Mouse (Mus musculus): ENCODE data around the gene Olfr739. TPM values are rescaled to one million over a fixed set of nuclear protein-coding genes. Genes with fewer than 3 reads are reported as not detected.

Gene Olfr739
- not detected for total RNA-seq (2021)
- long read RNA-seq, experiment 1 = 0 reads
- long read RNA-seq, experiment 2 = 0 reads

DNA sequence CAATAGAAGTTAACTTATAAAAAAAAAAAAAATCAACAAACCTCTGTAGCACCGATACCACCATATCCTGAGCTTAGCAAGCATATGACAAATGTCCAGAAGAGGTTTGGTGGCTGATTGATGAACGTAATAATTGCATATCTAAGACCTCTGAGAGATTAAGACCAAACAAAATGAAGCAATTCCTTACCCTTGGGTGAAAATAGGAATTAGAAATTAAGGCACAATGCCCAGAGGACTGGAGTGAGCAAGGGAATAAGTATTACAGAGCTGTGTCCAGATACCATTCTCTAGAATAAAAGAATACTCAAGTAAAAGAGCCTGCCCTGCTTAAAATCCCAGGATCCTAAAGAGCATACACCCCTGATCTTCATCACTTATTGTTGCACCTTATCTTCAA, at the start of gene Olfr739:
Olfr739 (plus strand) TSS at position 301 of the 400 bp plus-strand sequence.
- H3K4me3 ChIP-seq = no peak within 1 kb of the TSS
- intact Hi-C loops (cut with DNase I) = no loop called here
- H3K27ac ChIP-seq = no peak within 1 kb of the TSS
- no peak for DNase-seq (ENCODE audit: extremely low spot score in 1 of 2, low spot score in 2 of 2)
- TF ChIP-seq CTCF (IDR thresholded peaks at IDR 0.05) = no peak

DNA sequence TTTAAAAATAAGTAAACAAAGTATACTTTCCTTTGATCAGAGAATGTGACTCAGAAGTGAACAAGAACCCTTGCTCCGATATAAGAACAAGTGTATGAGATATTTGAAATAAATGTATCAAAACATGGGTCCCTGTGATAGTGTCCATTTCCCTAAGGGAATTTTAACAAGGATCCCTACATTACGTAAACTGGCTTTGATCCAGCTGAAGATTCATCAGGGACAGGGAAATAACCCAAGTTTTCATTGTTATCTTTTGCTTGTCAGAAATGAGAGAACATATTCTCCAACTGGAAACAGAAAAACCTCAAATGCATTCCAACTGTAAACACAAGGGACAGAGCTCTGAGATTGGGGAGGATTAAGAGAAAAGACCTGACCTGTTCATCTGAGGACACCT, 37.6 kb upstream of the Olfr739 start, which contains the start of gene Olfr736:
Olfr736 (plus strand) TSS at position 301 of the 400 bp plus-strand sequence.
- H3K27ac ChIP-seq = no peak within 1 kb of the TSS
- no peak within 1 kb of the TSS for H3K4me3 ChIP-seq
- intact Hi-C loops (cut with DNase I) = no loop called here
- no peak for DNase-seq (ENCODE audit: extremely low spot score in 1 of 2, low spot score in 2 of 2)
- TF ChIP-seq CTCF (IDR thresholded peaks at IDR 0.05) = no peak

DNA sequence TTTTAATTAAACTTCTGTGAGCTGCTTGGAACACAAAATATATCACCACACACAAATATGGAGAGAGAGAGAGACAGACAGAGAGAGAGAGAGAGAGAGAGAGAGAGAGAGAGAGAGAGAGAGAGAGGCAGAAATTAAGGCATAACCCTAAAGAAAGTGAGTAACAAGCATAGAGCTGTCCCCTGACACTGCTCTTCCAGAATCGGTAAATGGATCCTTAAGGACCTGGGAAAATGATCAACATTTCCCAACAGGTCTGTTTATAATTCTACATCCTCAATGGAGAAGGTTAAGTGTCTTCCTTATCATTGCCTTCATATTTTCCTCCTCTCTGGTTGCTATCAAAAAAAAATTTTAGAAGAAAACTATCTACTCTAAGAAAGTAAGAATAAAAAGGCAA, 11.2 kb upstream of the Olfr739 start, which contains the start of gene Olfr738:
Olfr738 (plus strand) TSS at position 301 of the 400 bp plus-strand sequence.
- Histone ChIP-seq H3K27ac (no peak within 1 kb of the TSS), H3K4me3 (no peak within 1 kb of the TSS)
- DNase-seq (ENCODE audit: extremely low spot score in 1 of 2, low spot score in 2 of 2) = no peak
- no peak for TF ChIP-seq CTCF (IDR thresholded peaks at IDR 0.05)
- intact Hi-C loops (cut with DNase I) = no loop called here

DNA sequence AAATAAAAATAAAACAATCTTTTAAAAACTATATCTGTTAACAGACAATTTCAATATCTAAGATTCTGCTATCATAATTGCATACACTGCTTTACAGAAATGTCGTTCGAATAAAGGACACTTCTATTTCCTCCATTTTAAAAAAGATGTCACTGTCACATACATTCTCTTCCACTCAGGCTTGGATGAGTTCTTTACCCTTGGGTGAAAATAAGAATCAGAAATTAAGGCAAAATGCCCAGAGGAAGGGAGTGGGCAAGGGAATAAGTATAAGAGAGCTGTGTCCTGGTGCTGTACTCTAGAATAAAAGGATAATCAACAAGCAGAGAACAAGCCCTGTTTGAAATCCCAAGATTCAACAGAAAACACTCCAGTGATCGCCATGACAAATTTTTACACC, 26.8 kb downstream of the Olfr739 start, which contains the start of gene Olfr740:
Olfr740 (plus strand) TSS at position 301 of the 400 bp plus-strand sequence.
- intact Hi-C loops (cut with DNase I) = no loop called here
- no peak for DNase-seq (ENCODE audit: extremely low spot score in 1 of 2, low spot score in 2 of 2)

DNA sequence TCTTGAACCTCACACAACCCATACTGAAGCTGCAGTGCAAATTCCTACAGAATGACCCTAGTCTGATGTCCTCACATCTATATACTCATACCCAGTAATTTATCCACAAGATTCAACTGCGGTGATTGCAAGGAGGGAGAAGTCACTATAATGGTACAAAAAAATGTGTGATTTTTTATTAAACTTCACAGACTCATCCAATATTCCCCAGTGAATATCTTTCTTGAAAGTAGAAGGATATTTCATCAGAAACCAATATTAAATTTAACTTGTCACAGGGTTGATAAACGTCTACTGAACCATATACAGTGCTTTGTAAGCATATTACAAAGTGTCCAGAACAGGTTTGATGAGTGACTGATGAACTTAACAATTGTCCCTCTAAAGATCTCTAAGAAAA, 54.0 kb downstream of the Olfr739 start, which contains the start of gene Olfr741:
Olfr741 (plus strand) TSS at position 301 of the 400 bp plus-strand sequence.
- H3K27ac ChIP-seq = no peak within 1 kb of the TSS
- intact Hi-C loops (cut with DNase I) = no loop called here
- H3K4me3 ChIP-seq = no peak within 1 kb of the TSS
- TF ChIP-seq CTCF (IDR thresholded peaks at IDR 0.05) = no peak
- DNase-seq (ENCODE audit: extremely low spot score in 1 of 2, low spot score in 2 of 2) = no peak

More for the DNA sequence above, 26.8 kb downstream of the Olfr739 start, which contains the start of gene Olfr740:
- Histone ChIP-seq H3K27ac (no peak within 1 kb of the TSS), H3K4me3 (no peak within 1 kb of the TSS)
- TF ChIP-seq CTCF (IDR thresholded peaks at IDR 0.05) = no peak

Other genes starting within 250 kb of the Olfr739 start
- gene Olfr730, start 230.4 kb upstream of the Olfr739 start, total RNA-seq (2021) = not detected
- not detected for gene Olfr731, start 176.8 kb upstream of the Olfr739 start, total RNA-seq (2021)
- not detected for gene Olfr732, start 134.4 kb upstream of the Olfr739 start, total RNA-seq (2021)
- gene Olfr733, start 117.1 kb upstream of the Olfr739 start, total RNA-seq (2021) = not detected
- not detected for gene Olfr734, start 91.9 kb upstream of the Olfr739 start, total RNA-seq (2021)
- gene Olfr735, start 69.8 kb upstream of the Olfr739 start, total RNA-seq (2021) = not detected
- not detected for gene Tlr11, start 60.7 kb upstream of the Olfr739 start, total RNA-seq (2021)
- not detected for gene Olfr736, start 37.5 kb upstream of the Olfr739 start, total RNA-seq (2021)
- gene Olfr738, start 11.1 kb upstream of the Olfr739 start, total RNA-seq (2021) = not detected
- not detected for gene Olfr740, start 26.9 kb downstream of the Olfr739 start, total RNA-seq (2021)
- gene Olfr741, start 54.1 kb downstream of the Olfr739 start, total RNA-seq (2021) = not detected
- not detected for gene Olfr742, start 85.0 kb downstream of the Olfr739 start, total RNA-seq (2021)
- not detected for gene Olfr743, start 103.2 kb downstream of the Olfr739 start, total RNA-seq (2021)
- not detected for gene Olfr744, start 196.3 kb downstream of the Olfr739 start, total RNA-seq (2021)
- gene Olfr745, start 220.8 kb downstream of the Olfr739 start, total RNA-seq (2021) = not detected
- gene Olfr746, start 228.5 kb downstream of the Olfr739 start, total RNA-seq (2021) = not detected

Measured in left cerebral cortex, adult 2 months (tissue).